Mouse (Mus musculus): ENCODE data around the gene Sdcbp2. TPM values are rescaled to one million over a fixed set of nuclear protein-coding genes. Genes with fewer than 3 reads are reported as not detected.

Sdcbp2 gene
- polyA plus RNA-seq, 1 experiment from 2014 or later: 0.68 TPM

- Histone ChIP-seq H3K9ac (peak overlapping the region; percentile 98), H3K36me3 (peaks cover 36% of the 10 kb centered on the region), H3K27me3 (no peaks in the 10 kb centered on the region), H3K9me3 (no peaks in the 10 kb centered on the region), H3K4me2 (peak overlapping the region; percentile 88), H3K27ac (replicated peaks) (peak overlapping the region; percentile 94), H3K4me1 (replicated peaks) (peaks cover 53% of the 10 kb centered on the region), H3K4me3 (peak overlapping the region; percentile 98)
- peak; percentile 12; the same call in 1 of the 2 replicates for ATAC-seq (ENCODE audit: low read depth)
- WGBS: 2% methylated on average over 21 of the region's 21 CpGs
Observed at GRCm38 (mm10) chr2:151543063-151543895, 29.1 kb upstream of the Sdcbp2 start.

- Histone ChIP-seq H3K27me3 (no peaks in the 10 kb centered on the region), H3K9ac (peak overlapping the region; percentile 98), H3K4me2 (peak overlapping the region; percentile 88), H3K27ac (replicated peaks) (no peak overlapping the region), H3K9me3 (no peaks in the 10 kb centered on the region), H3K4me3 (peak overlapping the region; percentile 98), H3K36me3 (peaks cover 43% of the 10 kb centered on the region), H3K4me1 (replicated peaks) (peaks cover 57% of the 10 kb centered on the region)
- WGBS: 65% methylated on average over 6 of the region's 6 CpGs
- ATAC-seq (ENCODE audit: low read depth): no peak
Observed at GRCm38 (mm10) chr2:151544673-151545072, 27.7 kb upstream of the Sdcbp2 start.

GRCm38 (mm10) chr2:151546571-151546970 lies 25.9 kb upstream of the Sdcbp2 start:
- Histone ChIP-seq H3K4me2 (no peak overlapping the region), H3K9me3 (no peaks in the 10 kb centered on the region), H3K27ac (replicated peaks) (no peak overlapping the region), H3K9ac (0 out of 2 replicates have a peak overlapping the region, but pooled peaks have one; percentile 18), H3K4me3 (no peak overlapping the region), H3K4me1 (replicated peaks) (peaks cover 53% of the 10 kb centered on the region), H3K36me3 (peaks cover 62% of the 10 kb centered on the region), H3K27me3 (no peaks in the 10 kb centered on the region)
- 90% methylated on average over 4 of the region's 4 CpGs for WGBS
- ATAC-seq (ENCODE audit: low read depth): no peak

- no peaks in the 10 kb centered on the region for H3K9me3 ChIP-seq
- H3K4me1 ChIP-seq (replicated peaks): peaks cover 33% of the 10 kb centered on the region
- no peak overlapping the region for H3K4me3 ChIP-seq
- 91% methylated on average over 3 of the region's 3 CpGs for WGBS
- no peaks in the 10 kb centered on the region for H3K27me3 ChIP-seq
- no peak for ATAC-seq (ENCODE audit: low read depth)
- no peak overlapping the region for H3K4me2 ChIP-seq
- H3K36me3 ChIP-seq: peaks cover 85% of the 10 kb centered on the region
- H3K9ac ChIP-seq: no peak overlapping the region
- no peak overlapping the region for H3K27ac ChIP-seq (replicated peaks)
Observed at GRCm38 (mm10) chr2:151549615-151550121, 22.8 kb upstream of the Sdcbp2 start.

GRCm38 (mm10) chr2:151562930-151563921 lies 9.2 kb upstream of the Sdcbp2 start:
- WGBS: 90% methylated on average over 7 of the region's 7 CpGs
- no peak overlapping the region for H3K4me2 ChIP-seq
- no peaks in the 10 kb centered on the region for H3K27me3 ChIP-seq
- no peaks in the 10 kb centered on the region for H3K4me1 ChIP-seq (replicated peaks)
- ATAC-seq (ENCODE audit: low read depth): no peak
- H3K9me3 ChIP-seq: no peaks in the 10 kb centered on the region
- no peak overlapping the region for H3K27ac ChIP-seq (replicated peaks)
- H3K4me3 ChIP-seq: no peak overlapping the region
- peaks cover 63% of the 10 kb centered on the region for H3K36me3 ChIP-seq
- H3K9ac ChIP-seq: no peak overlapping the region

GRCm38 (mm10) chr2:151564006-151564405 lies 8.4 kb upstream of the Sdcbp2 start:
- Histone ChIP-seq H3K4me1 (replicated peaks) (no peaks in the 10 kb centered on the region), H3K4me3 (no peak overlapping the region), H3K4me2 (no peak overlapping the region), H3K9me3 (no peaks in the 10 kb centered on the region), H3K27ac (replicated peaks) (no peak overlapping the region), H3K36me3 (peaks cover 55% of the 10 kb centered on the region), H3K9ac (no peak overlapping the region), H3K27me3 (no peaks in the 10 kb centered on the region)
- ATAC-seq (ENCODE audit: low read depth): no peak
- WGBS: 97% methylated on average over 1 of the region's 1 CpGs

- H3K36me3 ChIP-seq: peaks cover 45% of the 10 kb centered on the region
Observed at GRCm38 (mm10) chr2:151564986-151565385, 7.4 kb upstream of the Sdcbp2 start.

GRCm38 (mm10) chr2:151566856-151567255 lies 5.6 kb upstream of the Sdcbp2 start:
- no peak overlapping the region for H3K4me2 ChIP-seq
- no peaks in the 10 kb centered on the region for H3K27me3 ChIP-seq
- no peak overlapping the region for H3K9ac ChIP-seq
- no peak for ATAC-seq (ENCODE audit: low read depth)
- no peak overlapping the region for H3K27ac ChIP-seq (replicated peaks)
- peaks cover 27% of the 10 kb centered on the region for H3K36me3 ChIP-seq
- no peaks in the 10 kb centered on the region for H3K4me1 ChIP-seq (replicated peaks)
- WGBS: 89% methylated on average over 6 of the region's 6 CpGs
- H3K9me3 ChIP-seq: no peaks in the 10 kb centered on the region
- H3K4me3 ChIP-seq: no peak overlapping the region

More at GRCm38 (mm10) chr2:151564986-151565385, 7.4 kb upstream of the Sdcbp2 start:
- H3K27me3 ChIP-seq: no peaks in the 10 kb centered on the region
- H3K4me2 ChIP-seq: no peak overlapping the region
- H3K9ac ChIP-seq: no peak overlapping the region
- WGBS: 76% methylated on average over 3 of the region's 3 CpGs
- no peak overlapping the region for H3K27ac ChIP-seq (replicated peaks)
- ATAC-seq (ENCODE audit: low read depth): no peak
- H3K9me3 ChIP-seq: no peaks in the 10 kb centered on the region
- no peaks in the 10 kb centered on the region for H3K4me1 ChIP-seq (replicated peaks)
- no peak overlapping the region for H3K4me3 ChIP-seq

GRCm38 (mm10) chr2:151569452-151569851 lies 3.0 kb upstream of the Sdcbp2 start:
- Histone ChIP-seq H3K4me3 (no peak overlapping the region), H3K9ac (no peak overlapping the region), H3K27ac (replicated peaks) (no peak overlapping the region), H3K36me3 (peaks cover 7% of the 10 kb centered on the region; the same call in 1 of the 2 replicates), H3K9me3 (no peaks in the 10 kb centered on the region), H3K4me1 (replicated peaks) (no peaks in the 10 kb centered on the region), H3K4me2 (no peak overlapping the region), H3K27me3 (no peaks in the 10 kb centered on the region)
- 83% methylated on average over 2 of the region's 2 CpGs for WGBS
- no peak for ATAC-seq (ENCODE audit: low read depth)

- Histone ChIP-seq H3K4me3 (no peak overlapping the region), H3K9me3 (no peaks in the 10 kb centered on the region), H3K4me2 (no peak overlapping the region), H3K36me3 (no peaks in the 10 kb centered on the region), H3K27ac (replicated peaks) (no peak overlapping the region), H3K4me1 (replicated peaks) (peaks cover 17% of the 10 kb centered on the region), H3K27me3 (no peaks in the 10 kb centered on the region), H3K9ac (no peak overlapping the region)
- WGBS: 63% methylated on average over 3 of the region's 3 CpGs
- no peak for ATAC-seq (ENCODE audit: low read depth)
Observed at GRCm38 (mm10) chr2:151573667-151574066, 1.2 kb downstream of the Sdcbp2 start.

GRCm38 (mm10) chr2:151574607-151575006 lies 2.2 kb downstream of the Sdcbp2 start:
- Histone ChIP-seq H3K27me3 (no peaks in the 10 kb centered on the region), H3K9me3 (no peaks in the 10 kb centered on the region), H3K4me3 (no peak overlapping the region), H3K4me2 (no peak overlapping the region), H3K36me3 (no peaks in the 10 kb centered on the region), H3K9ac (no peak overlapping the region), H3K4me1 (replicated peaks) (peaks cover 17% of the 10 kb centered on the region), H3K27ac (replicated peaks) (no peak overlapping the region)
- no peak for ATAC-seq (ENCODE audit: low read depth)
- WGBS: 70% methylated on average over 5 of the region's 5 CpGs

Data from neural tube, embryonic 13.5 days (tissue).